Mouse (Mus musculus): ENCODE measurements around the gene Gck.

GRCm38 (mm10) chr11:5861678-5862393 is 88.0 kb downstream of the Gck start, which contains the start of gene Aebp1:
- TF ChIP-seq CTCF (IDR thresholded peaks at IDR 0.05; ENCODE audit: insufficient read depth, low read depth, low read length) (no peak), POLR2A (IDR thresholded peaks at IDR 0.05; ENCODE audit: insufficient read depth, low read depth, low read length) (no peak)
